Mouse (Mus musculus) kidney, adult 2 months (tissue): ENCODE results near the gene Coro1b. TPM values are rescaled to one million over a fixed set of nuclear protein-coding genes. Genes with fewer than 3 reads are reported as not detected.
A peak's percentile ranks its signal among the peaks of the same experiment; 100 is the strongest.

Source experiments
- DNase-seq: peaks from one replicate; pipeline ENCODE4 v3.0.0; 2021
- H3K27ac ChIP-seq: fragments of 200-500 bp; 2 replicates; pipeline ENCODE4 v1.5.1; 2012; ENCODE audit warnings: low read depth, low read length, control low read depth, inconsistent platforms; ENCODE audit not compliant: insufficient read depth
- H3K27me3 ChIP-seq: fragments of 200-500 bp; replicated peaks from 2 replicates; pipeline ENCODE4 v1.6.1; 2012; ENCODE audit warnings: mild to moderate bottlenecking, moderate library complexity, low read length, inconsistent platforms; ENCODE audit not compliant: control insufficient read depth, insufficient read depth
- H3K36me3 ChIP-seq: fragments of 200-500 bp; 2 replicates; pipeline ENCODE4 v1.6.1; 2012; ENCODE audit warnings: mild to moderate bottlenecking, moderate library complexity, low read length, inconsistent platforms; ENCODE audit not compliant: control insufficient read depth, insufficient read depth
- H3K4me1 ChIP-seq: fragments of 200-500 bp; 2 replicates; pipeline ENCODE4 v1.6.1; 2011; ENCODE audit warnings: low read length; ENCODE audit not compliant: control insufficient read depth, insufficient read depth
- H3K4me3 ChIP-seq: fragments of 200-500 bp; 2 replicates; pipeline ENCODE4 v1.5.1; 2011; ENCODE audit warnings: mild to moderate bottlenecking, low read depth, low read length, control low read depth; ENCODE audit not compliant: insufficient read depth
- CTCF ChIP-seq: fragments of 200-500 bp; conservative IDR thresholded peaks from 2 replicates; pipeline ENCODE4 v1.5.1; 2011; ENCODE audit warnings: low read depth, mild to moderate bottlenecking, control low read depth, low read length, moderate library complexity, mixed read lengths; ENCODE audit not compliant: insufficient read depth, insufficient read length
- POLR2A ChIP-seq: fragments of 200-500 bp; IDR thresholded peaks from one replicate; pipeline ENCODE4 v1.6.1; 2011; ENCODE audit warnings: low read depth, low read length, control low read depth
- WGBS: fragments of 180-500 bp; shearing (Covaris S2); methylation state at CpG from one replicate; pipeline ENCODE4 v1.1.7; 2018; 5-methylcytosine and 5-hydroxymethylcytosine counted together
- polyA plus RNA-seq: library from polyadenylated mRNA; depleted of rRNA; stranded (reverse); fragments of >200 nt; gene quantifications from 2 replicates; pipeline ENCODE4 v1.2.3, GENCODE M21; 2012

Coro1b gene
- polyA plus RNA-seq, 1 experiment = 176 TPM

DNA sequence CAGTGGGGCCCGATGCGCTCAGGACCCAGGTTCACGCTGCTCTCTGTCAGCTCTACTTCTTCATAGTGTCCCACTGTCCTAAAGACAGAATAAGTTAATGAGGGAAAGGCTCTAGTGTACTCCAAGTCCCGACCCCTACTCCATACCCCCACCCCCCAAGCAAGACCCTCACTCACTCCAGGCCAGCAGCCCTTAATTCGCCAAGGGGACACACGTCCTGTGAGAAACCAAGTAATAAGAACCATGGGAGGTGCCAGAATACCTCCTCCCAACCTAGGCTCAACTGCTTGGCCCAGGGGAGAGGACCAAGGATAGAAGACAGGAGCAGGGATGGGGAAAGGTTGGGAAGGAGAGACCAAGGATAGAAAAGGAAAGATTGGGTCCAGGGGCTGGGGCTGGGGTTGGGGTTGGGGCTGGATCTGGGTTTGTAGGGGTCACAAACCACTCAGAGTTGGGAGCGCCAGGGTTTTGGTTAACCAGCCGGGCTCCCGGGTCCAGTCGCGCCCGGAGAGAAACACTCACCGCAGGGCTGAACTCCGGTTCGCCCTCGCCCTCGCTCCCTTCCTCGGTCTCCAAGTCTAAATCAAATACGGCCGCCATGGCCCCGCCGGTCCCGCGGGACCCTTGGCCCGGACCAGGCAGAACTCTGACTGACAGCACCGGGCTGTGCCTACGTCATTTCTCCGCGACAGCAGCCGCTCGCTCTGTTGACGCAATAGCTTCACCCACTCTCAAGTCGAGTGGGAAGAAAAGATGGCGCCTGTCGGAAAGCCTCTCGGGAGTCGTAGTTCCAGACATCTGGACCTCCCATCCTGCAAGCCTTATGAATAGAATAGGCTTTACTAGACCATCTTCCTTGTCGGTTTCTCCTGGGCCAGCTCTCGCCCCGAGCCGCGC, 14.5 kb downstream of the Coro1b start, which contains the start of gene Rps6kb2:
Gene Rps6kb2, minus strand, starts transcription at position 709 of the 897 bp plus-strand sequence.
- Histone ChIP-seq H3K4me3 (peak within 1 kb of the TSS; percentile 81), H3K27ac (no peak within 1 kb of the TSS), H3K36me3 (no peaks in the 10 kb centered on the region), H3K27me3 (no peaks in the 10 kb centered on the region), H3K4me1 (peaks cover 7% of the 10 kb centered on the region; the same call in 1 of the 2 replicates)
- TF ChIP-seq POLR2A (peak; percentile 51), CTCF (no peak)
- WGBS = 7% methylated on average over 42 of the region's 42 CpGs
- peak; percentile 98 for DNase-seq

DNA sequence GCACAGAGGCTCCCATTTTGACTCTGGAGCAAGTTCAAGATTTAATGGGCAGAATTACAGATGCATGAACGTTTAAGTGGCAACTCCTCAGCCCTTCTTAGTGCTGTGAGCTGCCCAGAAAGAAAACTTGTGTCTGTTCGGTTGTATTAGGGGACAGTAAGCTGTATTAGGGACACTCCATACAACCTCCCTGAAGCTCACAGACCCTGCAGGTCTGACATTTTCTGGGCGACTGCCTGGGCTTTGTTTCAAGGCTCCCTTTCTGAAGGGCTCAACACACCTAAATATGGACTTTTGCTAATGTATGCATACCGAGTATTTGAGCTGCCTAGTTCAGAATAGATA, 15.1 kb downstream of the Coro1b start:
- WGBS = 33% methylated on average over 4 of the region's 4 CpGs
- Histone ChIP-seq H3K4me1 (peaks cover 7% of the 10 kb centered on the region; the same call in 1 of the 2 replicates), H3K4me3 (peak overlapping the region; percentile 81), H3K27ac (no peak overlapping the region), H3K36me3 (no peaks in the 10 kb centered on the region), H3K27me3 (no peaks in the 10 kb centered on the region)
- TF ChIP-seq CTCF = no peak
- no peak for TF ChIP-seq POLR2A
- DNase-seq = no peak

GRCm38 (mm10) chr19:4164100-4164499, 15.7 kb downstream of the Coro1b start:
- Histone ChIP-seq H3K4me1 (peaks cover 7% of the 10 kb centered on the region; the same call in 1 of the 2 replicates), H3K27me3 (no peaks in the 10 kb centered on the region), H3K36me3 (no peaks in the 10 kb centered on the region), H3K27ac (no peak overlapping the region), H3K4me3 (no peak overlapping the region)
- DNase-seq = no peak
- WGBS = 74% methylated on average over 3 of the region's 3 CpGs
- no peak for TF ChIP-seq POLR2A
- TF ChIP-seq CTCF = no peak

DNA sequence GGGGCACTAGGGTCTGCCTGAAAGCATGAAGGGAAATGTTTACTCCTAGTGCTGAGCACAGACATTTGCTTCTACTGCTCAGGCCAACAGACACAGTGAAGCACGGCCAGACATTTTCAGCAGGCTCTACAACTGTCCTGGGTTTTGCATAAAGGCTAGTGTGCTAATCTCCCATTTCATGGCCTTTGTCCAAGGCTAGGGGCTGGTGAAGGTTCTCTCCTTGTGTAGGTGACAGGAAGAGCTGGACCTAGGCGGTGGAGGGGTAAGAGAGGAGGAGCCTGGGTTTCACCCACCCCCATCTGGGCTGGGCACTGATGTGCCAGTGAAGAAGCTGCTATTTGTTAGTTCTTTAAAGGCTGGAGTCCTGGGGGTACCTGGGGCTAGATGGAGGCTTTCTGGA, 16.3 kb downstream of the Coro1b start:
- no peak for DNase-seq
- Histone ChIP-seq H3K36me3 (no peaks in the 10 kb centered on the region), H3K27me3 (no peaks in the 10 kb centered on the region), H3K4me1 (peaks cover 7% of the 10 kb centered on the region; the same call in 1 of the 2 replicates), H3K27ac (no peak overlapping the region), H3K4me3 (no peak overlapping the region)
- WGBS = 76% methylated on average over 2 of the region's 2 CpGs
- no peak for TF ChIP-seq POLR2A
- no peak for TF ChIP-seq CTCF

DNA sequence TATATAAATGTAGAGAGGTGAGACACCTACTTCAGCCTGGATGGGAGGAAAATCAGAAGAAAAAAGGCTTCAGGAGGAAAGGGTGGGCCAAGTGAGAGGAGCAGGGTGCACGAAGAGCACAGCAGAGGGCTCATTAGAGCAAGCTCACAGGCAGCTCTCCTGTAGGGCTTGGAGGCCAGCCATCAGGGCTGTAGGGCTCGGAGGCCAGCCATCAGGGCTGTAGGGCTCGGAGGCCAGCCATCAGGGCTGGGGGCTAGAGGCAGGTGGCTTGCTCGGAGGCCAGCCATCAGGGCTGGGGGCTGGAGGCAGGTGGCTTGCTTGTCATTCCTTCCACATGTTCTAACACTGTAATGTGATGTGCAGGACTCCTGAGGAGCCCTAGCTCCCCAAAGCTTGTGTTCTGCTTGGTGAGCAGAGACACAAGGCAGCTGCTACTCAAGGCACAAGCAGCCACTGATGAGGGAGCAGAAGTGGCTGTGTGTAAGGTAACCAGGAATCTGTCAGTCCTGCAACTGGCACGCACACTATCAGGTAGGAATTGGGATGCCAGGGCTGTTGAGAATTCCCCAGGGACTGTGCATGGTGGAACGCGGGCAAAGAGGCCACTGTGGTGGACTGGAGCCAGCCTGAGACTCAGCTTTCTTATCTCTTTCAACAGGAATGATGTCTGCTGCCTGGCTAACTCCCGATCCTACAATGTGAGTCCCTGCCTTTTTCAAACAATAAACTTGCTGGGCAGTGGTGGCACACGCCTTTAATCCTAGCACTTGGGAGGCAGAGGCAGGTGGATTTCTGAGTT, 18.5 kb downstream of the Coro1b start:
- no peak for DNase-seq
- no peaks in the 10 kb centered on the region for H3K36me3 ChIP-seq
- H3K4me3 ChIP-seq = no peak overlapping the region
- no peaks in the 10 kb centered on the region for H3K27me3 ChIP-seq
- TF ChIP-seq CTCF = no peak
- no peak for TF ChIP-seq POLR2A
- no peak overlapping the region for H3K27ac ChIP-seq
- peaks cover 13% of the 10 kb centered on the region; the same call in 1 of the 2 replicates for H3K4me1 ChIP-seq
- WGBS = 88% methylated on average over 9 of the region's 9 CpGs

DNA sequence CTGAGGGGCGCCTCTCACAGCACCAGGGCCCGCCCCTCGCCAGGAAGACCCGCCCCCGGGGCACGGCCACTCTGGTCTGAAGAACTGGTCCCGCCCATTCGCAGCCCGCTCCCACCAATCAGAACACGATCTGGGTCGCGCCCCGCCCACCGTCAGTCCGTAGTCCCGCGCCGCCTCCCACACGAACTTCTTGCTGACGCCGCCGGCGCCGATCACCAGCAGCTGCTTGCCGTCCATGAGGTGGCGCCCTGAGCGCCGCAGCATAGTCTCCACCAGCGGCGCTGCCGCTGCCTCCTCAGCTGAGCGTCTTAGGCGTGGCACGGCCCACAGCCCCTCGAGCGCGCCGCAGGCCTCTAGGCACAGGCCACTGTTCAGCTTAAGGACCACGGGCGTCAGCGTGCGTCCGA, 21.0 kb downstream of the Coro1b start:
- Histone ChIP-seq H3K27ac (peak overlapping the region; percentile 87), H3K4me3 (peak overlapping the region; percentile 62), H3K4me1 (peaks cover 5% of the 10 kb centered on the region; the same call in 1 of the 2 replicates), H3K27me3 (no peaks in the 10 kb centered on the region), H3K36me3 (no peaks in the 10 kb centered on the region)
- DNase-seq = peak; percentile 100
- 1% methylated on average over 43 of the region's 43 CpGs for WGBS
- TF ChIP-seq POLR2A (peak; percentile 67), CTCF (peak; percentile 81)
